Mouse (Mus musculus) lung, postnatal 0 days (tissue): ENCODE results near the gene Rpl41.

Experiments used
- CTCF ChIP-seq: IDR thresholded peaks from 2 replicates; pipeline ENCODE4 v1.5.1; 2016; ENCODE audit warnings: antibody characterized with exemption, mild to moderate bottlenecking
- EP300 ChIP-seq: IDR thresholded peaks from 2 replicates; pipeline ENCODE4 v1.6.1; 2016; ENCODE audit warnings: antibody characterized with exemption, mild to moderate bottlenecking, control low read depth

- TF ChIP-seq EP300, result no peak
- TF ChIP-seq CTCF, result no peak
Measured at GRCm38 (mm10) chr10:128546787-128547186, 2.3 kb downstream of the Rpl41 start.
